Mouse (Mus musculus) spleen, postnatal 0 days (tissue): ENCODE results near the gene Cenpj. TPM values are rescaled to one million over a fixed set of nuclear protein-coding genes. Genes with fewer than 3 reads are reported as not detected.

Experiments
- polyA plus RNA-seq: library from polyadenylated mRNA; unstranded; fragments of >200 nt; fragmentation: Nextera tagmentation; extraction: Ambion mirVana; gene quantifications from 2 replicates; pipeline ENCODE4 v1.2.1, GENCODE M21; 2015

The Cenpj gene
- 6.2 and 6.5 TPM in 2 replicates for polyA plus RNA-seq

GRCm38 (mm10) chr14:56575416-56575815, at the start of gene Cenpj, which contains the start of gene Parp4:
Cenpj (minus strand) TSS chr14:56575425.
Parp4 (plus strand) TSS chr14:56575619.

Other genes with a start within 250 kb of the Cenpj start
- gene Atp12a, start 210.4 kb downstream of the Cenpj start, polyA plus RNA-seq: 0.06 TPM in 1 of 2 replicates, not detected in the other
- gene Rnf17, start 172.8 kb downstream of the Cenpj start, polyA plus RNA-seq: 1.5 and 2.5 TPM in 2 replicates
- 6.5 and 9.5 TPM in 2 replicates for gene Parp4, start 194 bp upstream of the Cenpj start, polyA plus RNA-seq
- gene Mphosph8, start 92.8 kb upstream of the Cenpj start, polyA plus RNA-seq: 21.1 and 22.5 TPM in 2 replicates
- 16.3 and 16.7 TPM in 2 replicates for gene Pspc1, start 202.9 kb upstream of the Cenpj start, polyA plus RNA-seq
- 13.9 and 15.8 TPM in 2 replicates for gene Zmym5, start 236.3 kb upstream of the Cenpj start, polyA plus RNA-seq